8 mouse cellular contexts compared by ENCODE assay signal in genomic region chr1:13050140-13050775, GRCm38 (mm10).
DNase-seq lines count a peak whose midpoint lies in the region; ATAC-seq and TF ChIP-seq lines count a peak whose summit lies in the region.

No protein-coding gene starts in this region.

- no peaks in the 10 kb centered on the region for H3K36me3 ChIP-seq in kidney, adult 2 months (ENCODE audit: control insufficient read depth, insufficient read depth, low read length)
- no peaks in the 10 kb centered on the region for H3K36me3 ChIP-seq in neural tube, embryonic 13.5 days

- peak overlapping the region; percentile 38; the same call in 1 of the 2 replicates for H3K4me2 ChIP-seq in neural tube, embryonic 13.5 days

- H3K9me3 ChIP-seq in neural tube, embryonic 13.5 days, result no peaks in the 10 kb centered on the region

- H3K27ac ChIP-seq in kidney, adult 2 months (ENCODE audit: insufficient read depth, low read depth, low read length), result no peak overlapping the region
- no peak overlapping the region for H3K27ac ChIP-seq in neural tube, embryonic 13.5 days (replicated peaks)

- DNase-seq in urinary bladder, adult 18-20 months (ENCODE audit: low spot score in 2 of 2), result peak; percentile 1 to 9
- DNase-seq in urinary bladder, postnatal 4 days (ENCODE audit: low spot score in 2 of 2), result no peak
- DNase-seq in cerebellum, adult 8-10 months, result peak; percentile 28
- DNase-seq in forelimb bud, embryonic 11.5 days (ENCODE audit: low read depth, low spot score), result peak; percentile 59
- DNase-seq in kidney, adult 2 months, result peak; percentile 46
- DNase-seq in liver, result peak; percentile 5
- DNase-seq in thymus, postnatal 0 days (ENCODE audit: low spot score), result peak; percentile 61

- TF ChIP-seq CTCF in kidney, adult 2 months (conservative IDR thresholded peaks at IDR 0.05; ENCODE audit: insufficient read depth, insufficient read length, low read depth, low read length), result peak; percentile 71

- H3K9ac ChIP-seq in neural tube, embryonic 13.5 days, result no peak overlapping the region

- no peak for TF ChIP-seq POLR2A in kidney, adult 2 months (IDR thresholded peaks at IDR 0.05; ENCODE audit: low read depth, low read length)

- WGBS in kidney, adult 2 months, result 17% methylated on average over 17 of the region's 17 CpGs
- 19% methylated on average over 17 of the region's 17 CpGs for WGBS in neural tube, embryonic 13.5 days

- no peaks in the 10 kb centered on the region for H3K4me1 ChIP-seq in kidney, adult 2 months (ENCODE audit: control insufficient read depth, insufficient read depth, low read length)
- H3K4me1 ChIP-seq in neural tube, embryonic 13.5 days (replicated peaks), result no peaks in the 10 kb centered on the region

- H3K27me3 ChIP-seq in kidney, adult 2 months (replicated peaks; ENCODE audit: control insufficient read depth, insufficient read depth, low read length), result no peaks in the 10 kb centered on the region
- H3K27me3 ChIP-seq in neural tube, embryonic 13.5 days, result no peaks in the 10 kb centered on the region

- no peak for ATAC-seq in neural tube, embryonic 13.5 days (ENCODE audit: low read depth)

- no peak overlapping the region for H3K4me3 ChIP-seq in kidney, adult 2 months (ENCODE audit: insufficient read depth, low read depth, low read length)
- H3K4me3 ChIP-seq in neural tube, embryonic 13.5 days, result no peak overlapping the region

Comparison
In these comparisons a context has a peak if more than half of its experiments do, and no peak if none do; other contexts are left out.
1. DNase-seq: peak in urinary bladder, adult 18-20 months (2 of 2), cerebellum, adult 8-10 months (single experiment), forelimb bud, embryonic 11.5 days (single experiment), kidney, adult 2 months (single experiment), liver (single experiment) and thymus, postnatal 0 days (single experiment); none in urinary bladder, postnatal 4 days (0 of 2).